Mouse (Mus musculus) megakaryocyte-erythroid progenitor cell, adult 5-6 weeks (primary cell): ENCODE data around the gene Gm3636. TPM values are rescaled to one million over a fixed set of nuclear protein-coding genes. Genes with fewer than 3 reads are reported as not detected.
"Not testable (repeated sequence)": the region's sequence is repeated elsewhere in the genome, so short reads cannot be mapped to it uniquely, and the experiment has no call there.

ENCODE experiments used
- ATAC-seq: replicated peaks from 2 replicates; pipeline ENCODE4 v1.8.0; 2016; ENCODE audit warnings: mild to moderate bottlenecking, inconsistent platforms; ENCODE audit not compliant: severe bottlenecking, poor library complexity, low FRiP score, low TSS enrichment
- total RNA-seq, 2 experiments: library from RNA; stranded (forward) in 1 of 2; stranded (reverse) in 1 of 2; fragments of 200-1000, 215-1000 nt in 1 of 2; fragments of >200 nt in 1 of 2; fragmentation: Nextera tagmentation in 1 of 2; gene quantifications; 2 replicates each; pipeline ENCODE4 v1.2.3; 2014 to 2017

Gm3636 gene
- total RNA-seq (2014; fragmentation: Nextera tagmentation) (not detected in 2 replicates), total RNA-seq (2017) (1.9 TPM in 1 of 2 replicates, not detected in the other)

- not testable (repeated sequence) for ATAC-seq
These were observed at the start of gene Gm3636 for GRCm38 (mm10) chr14:6742232-6742631. Gene Gm3636 (minus strand): TSS chr14:6742332.

- not testable (repeated sequence) for ATAC-seq
These were observed 32.2 kb upstream of the Gm3636 start, which contains the start of gene Gm8362 for GRCm38 (mm10) chr14:6774311-6774710. Gene Gm8362 (minus strand): TSS chr14:6774411.

- not testable (repeated sequence) for ATAC-seq
These were observed 15.1 kb upstream of the Gm3636 start for GRCm38 (mm10) chr14:6757231-6757536.

- ATAC-seq: not testable (repeated sequence)
These were observed 14.5 kb upstream of the Gm3636 start for GRCm38 (mm10) chr14:6756384-6757230.

GRCm38 (mm10) chr14:6720151-6720550, 22.0 kb downstream of the Gm3636 start, which contains the start of gene Gm8050:
Gene Gm8050 (minus strand): TSS chr14:6720251.
- not testable (repeated sequence) for ATAC-seq

Other genes with a start within 250 kb of the Gm3636 start
- not detected in 2 replicates for gene Gm8356, start 205.0 kb downstream of the Gm3636 start, total RNA-seq (2014; fragmentation: Nextera tagmentation)
- not detected in 2 replicates for gene Gm8356, start 205.0 kb downstream of the Gm3636 start, total RNA-seq (2017)
- not detected in 2 replicates for gene Gm3629, start 151.7 kb downstream of the Gm3636 start, total RNA-seq (2014; fragmentation: Nextera tagmentation)
- gene Gm3629, start 151.7 kb downstream of the Gm3636 start, total RNA-seq (2017): not detected in 2 replicates
- not detected in 2 replicates for gene Gm3460, start 119.9 kb downstream of the Gm3636 start, total RNA-seq (2014; fragmentation: Nextera tagmentation)
- not detected in 2 replicates for gene Gm3460, start 119.9 kb downstream of the Gm3636 start, total RNA-seq (2017)
- gene Gm10251, start 58.2 kb downstream of the Gm3636 start, total RNA-seq (2014; fragmentation: Nextera tagmentation): not detected in 2 replicates
- not detected in 2 replicates for gene Gm10251, start 58.2 kb downstream of the Gm3636 start, total RNA-seq (2017)
- not detected in 2 replicates for gene Gm8050, start 22.1 kb downstream of the Gm3636 start, total RNA-seq (2014; fragmentation: Nextera tagmentation)
- not detected in 2 replicates for gene Gm8050, start 22.1 kb downstream of the Gm3636 start, total RNA-seq (2017)
- gene Gm8362, start 32.1 kb upstream of the Gm3636 start, total RNA-seq (2014; fragmentation: Nextera tagmentation): not detected in 2 replicates
- gene Gm8362, start 32.1 kb upstream of the Gm3636 start, total RNA-seq (2017): not detected in 2 replicates
- gene Gm3642, start 98.0 kb upstream of the Gm3636 start, total RNA-seq (2014; fragmentation: Nextera tagmentation): not detected in 2 replicates
- not detected in 2 replicates for gene Gm3642, start 98.0 kb upstream of the Gm3636 start, total RNA-seq (2017)
- gene Gm3667, start 147.6 kb upstream of the Gm3636 start, total RNA-seq (2014; fragmentation: Nextera tagmentation): not detected in 2 replicates
- not detected in 2 replicates for gene Gm3667, start 147.6 kb upstream of the Gm3636 start, total RNA-seq (2017)
- gene Gm6356, start 231.5 kb upstream of the Gm3636 start, total RNA-seq (2014; fragmentation: Nextera tagmentation): not detected in 2 replicates
- gene Gm6356, start 231.5 kb upstream of the Gm3636 start, total RNA-seq (2017): not detected in 2 replicates